Mouse (Mus musculus): ENCODE data around the gene Arnt.

GRCm38 (mm10) chr3:95412268-95412667 is 21.9 kb upstream of the Arnt start:
- TF ChIP-seq CTCF (IDR thresholded peaks at IDR 0.05; ENCODE audit: extremely low read depth, insufficient read depth, insufficient read length, insufficient replicate concordance) (no peak), POLR2A (IDR thresholded peaks at IDR 0.05; ENCODE audit: low read depth, low read length) (no peak)

All from spleen, adult 2 months (tissue).